In genomic region chr19:47837527-47837901, GRCm38 (mm10) we compare ENCODE assay signal across 8 mouse cellular contexts. TPM values are rescaled to one million over a fixed set of nuclear protein-coding genes. Genes with fewer than 3 reads are reported as not detected.
A peak's percentile ranks its signal among the peaks of the same experiment; 100 is the strongest.
DNase-seq lines count a peak whose midpoint lies in the region; ATAC-seq and TF ChIP-seq lines count a peak whose summit lies in the region.

No protein-coding gene starts in this region.

- no peaks in the 10 kb centered on the region for H3K79me2 ChIP-seq in myocyte (ENCODE audit: control insufficient read depth, insufficient read depth)

- H3ac ChIP-seq in myocyte (ENCODE audit: control insufficient read depth, insufficient read length): no peak overlapping the region

- 0 out of 2 replicates have a peak overlapping the region, but pooled peaks have one; percentile 23 for H3K9ac ChIP-seq in kidney, embryonic 15.5 days
- peak overlapping the region; percentile 46 for H3K9ac ChIP-seq in embryonic facial prominence, embryonic 11.5 days (replicated peaks; ENCODE audit: low read length)
- peak overlapping the region; percentile 43 for H3K9ac ChIP-seq in intestine, embryonic 16.5 days (ENCODE audit: low read depth, low read length)

- H3K36me3 ChIP-seq in kidney, embryonic 15.5 days: no peaks in the 10 kb centered on the region
- no peaks in the 10 kb centered on the region for H3K36me3 ChIP-seq in embryonic facial prominence, embryonic 11.5 days (replicated peaks; ENCODE audit: control insufficient read depth, insufficient read depth, low read depth, low read length)
- no peaks in the 10 kb centered on the region for H3K36me3 ChIP-seq in intestine, embryonic 16.5 days (ENCODE audit: control insufficient read depth, insufficient read depth, low read length)
- no peaks in the 10 kb centered on the region for H3K36me3 ChIP-seq in myocyte (ENCODE audit: control insufficient read depth, insufficient read depth)

- H3K4me3 ChIP-seq in kidney, embryonic 15.5 days (replicated peaks): peak overlapping the region; percentile 55
- H3K4me3 ChIP-seq in embryonic facial prominence, embryonic 11.5 days (ENCODE audit: low read depth, low read length): peak overlapping the region; percentile 48
- H3K4me3 ChIP-seq in intestine, embryonic 16.5 days (ENCODE audit: low read length): peak overlapping the region; percentile 52
- H3K4me3 ChIP-seq in myocyte: no peak overlapping the region

- H3K27me3 ChIP-seq in kidney, embryonic 15.5 days: peaks cover 33% of the 10 kb centered on the region
- no peaks in the 10 kb centered on the region; the same call in 1 of the 2 replicates for H3K27me3 ChIP-seq in embryonic facial prominence, embryonic 11.5 days (ENCODE audit: control insufficient read depth, insufficient read depth, low read length)
- H3K27me3 ChIP-seq in intestine, embryonic 16.5 days (replicated peaks; ENCODE audit: control insufficient read depth, insufficient read depth, low read length): no peaks in the 10 kb centered on the region; the same call in 1 of the 2 replicates
- H3K27me3 ChIP-seq in myocyte (ENCODE audit: control insufficient read depth, insufficient read depth, insufficient read length): no peaks in the 10 kb centered on the region

- TF ChIP-seq POLR2A in myocyte (IDR thresholded peaks at IDR 0.05; ENCODE audit: insufficient read length, low read depth): no peak

- ATAC-seq in kidney, embryonic 15.5 days (replicated peaks; ENCODE audit: low FRiP score): no peak
- ATAC-seq in embryonic facial prominence, embryonic 11.5 days (replicated peaks; ENCODE audit: insufficient number of reproducible peaks, low FRiP score, low TSS enrichment, low read depth): 0 out of 2 replicates have a peak, but pooled peaks have one; percentile 17
- no peak for ATAC-seq in intestine, embryonic 16.5 days

- DNase-seq in kidney, adult 11 months: no peak
- no peak for DNase-seq in embryonic facial prominence, embryonic 11.5 days (ENCODE audit: low spot score)
- no peak for DNase-seq in thymus, postnatal 14 days
- DNase-seq in embryo, embryonic 11 days: no peak
- DNase-seq in testis, postnatal 14 days (ENCODE audit: low spot score): no peak

- H3K9me3 ChIP-seq in kidney, embryonic 15.5 days (replicated peaks): no peaks in the 10 kb centered on the region
- H3K9me3 ChIP-seq in embryonic facial prominence, embryonic 11.5 days (replicated peaks; ENCODE audit: control insufficient read depth, low read length): no peaks in the 10 kb centered on the region
- no peaks in the 10 kb centered on the region for H3K9me3 ChIP-seq in intestine, embryonic 16.5 days (ENCODE audit: control insufficient read depth, low read length)

- peak overlapping the region; percentile 95 for H3K4me2 ChIP-seq in kidney, embryonic 15.5 days
- H3K4me2 ChIP-seq in embryonic facial prominence, embryonic 11.5 days (ENCODE audit: low read depth, low read length): peak overlapping the region; percentile 88
- H3K4me2 ChIP-seq in intestine, embryonic 16.5 days (ENCODE audit: low read depth, low read length): peak overlapping the region; percentile 92
- H3K4me2 ChIP-seq in myocyte (ENCODE audit: low read depth): peak overlapping the region; percentile 82

- H3K27ac ChIP-seq in kidney, embryonic 15.5 days: no peak overlapping the region
- no peak overlapping the region for H3K27ac ChIP-seq in embryonic facial prominence, embryonic 11.5 days (replicated peaks; ENCODE audit: low read depth, low read length)
- no peak overlapping the region for H3K27ac ChIP-seq in intestine, embryonic 16.5 days (ENCODE audit: low read length)

- WGBS in kidney, embryonic 15.5 days: under 1% methylated on average over 6 of the region's 6 CpGs
- 1% methylated on average over 6 of the region's 6 CpGs for WGBS in embryonic facial prominence, embryonic 11.5 days
- WGBS in intestine, embryonic 16.5 days: under 1% methylated on average over 6 of the region's 6 CpGs

- H3K4me1 ChIP-seq in kidney, embryonic 15.5 days: peaks cover 7% of the 10 kb centered on the region
- no peaks in the 10 kb centered on the region for H3K4me1 ChIP-seq in embryonic facial prominence, embryonic 11.5 days (ENCODE audit: control insufficient read depth, insufficient read depth, low read length)
- peaks cover 7% of the 10 kb centered on the region; the same call in 1 of the 2 replicates for H3K4me1 ChIP-seq in intestine, embryonic 16.5 days (ENCODE audit: control insufficient read depth, insufficient read depth, low read length)

TF ChIP-seq in myocyte, 11 proteins besides CTCF, POLR2A, EP300 and RAD21:
- TF ChIP-seq MYOD1 (IDR thresholded peaks at IDR 0.05; ENCODE audit: control insufficient read depth in 1 of 3, insufficient read length in 2 of 3, low read depth in 2 of 3) (no peak), CEBPB (IDR thresholded peaks at IDR 0.05; ENCODE audit: insufficient read depth, poor library complexity, severe bottlenecking) (no peak), USF1 (IDR thresholded peaks at IDR 0.05; ENCODE audit: low read depth) (no peak), TCF3 (IDR thresholded peaks at IDR 0.05; ENCODE audit: insufficient read length, low read depth) (no peak), MAX (IDR thresholded peaks at IDR 0.05; ENCODE audit: low read depth) (no peak), MYOG (IDR thresholded peaks at IDR 0.05; ENCODE audit: control insufficient read depth in 1 of 3, insufficient read depth in 1 of 3, insufficient read length in 2 of 3, low read depth in 2 of 3) (no peak), E2F4 (IDR thresholded peaks at IDR 0.05; ENCODE audit: insufficient read depth) (no peak), TCF12 (IDR thresholded peaks at IDR 0.05; ENCODE audit: insufficient read depth, poor library complexity, severe bottlenecking) (no peak), POLR2AphosphoS2 (IDR thresholded peaks at IDR 0.05; ENCODE audit: insufficient read length, low read depth) (no peak), REST (IDR thresholded peaks at IDR 0.05; ENCODE audit: insufficient read depth, insufficient read length) (no peak), SRF (IDR thresholded peaks at IDR 0.05; ENCODE audit: control insufficient read depth, insufficient read length, low read depth) (no peak)
TF ChIP-seq in myocyte: peak in this region for 0.

RNA-seq across cellular contexts. Expression of gene Gsto1, which starts 17.3 kb away (rescaled TPM):
- polyA plus RNA-seq in kidney, embryonic 15.5 days (2015; fragmentation: Nextera tagmentation; extraction: Ambion mirVana): 115 and 119 TPM in 2 replicates
- 183 and 196 TPM in 2 replicates for polyA plus RNA-seq in embryonic facial prominence, embryonic 11.5 days (2014; fragmentation: Nextera tagmentation; extraction: Ambion mirVana)
- 588 and 626 TPM in 2 replicates for polyA plus RNA-seq in intestine, embryonic 16.5 days (2015; fragmentation: Nextera tagmentation; extraction: Ambion mirVana)
- 232 TPM for polyA plus RNA-seq in myocyte (2012; fragmentation: generic; extraction: Trizol)

RNA-seq across cellular contexts. Expression of gene Gsto2, which starts 27.8 kb away (rescaled TPM):
- 1.6 and 2.0 TPM in 2 replicates for polyA plus RNA-seq in kidney, embryonic 15.5 days (2015; fragmentation: Nextera tagmentation; extraction: Ambion mirVana)
- polyA plus RNA-seq in embryonic facial prominence, embryonic 11.5 days (2014; fragmentation: Nextera tagmentation; extraction: Ambion mirVana): 0.77 and 1.3 TPM in 2 replicates
- polyA plus RNA-seq in intestine, embryonic 16.5 days (2015; fragmentation: Nextera tagmentation; extraction: Ambion mirVana): 0.68 and 1.2 TPM in 2 replicates
- 5.7 TPM for polyA plus RNA-seq in myocyte (2012; fragmentation: generic; extraction: Trizol)
